Mouse (Mus musculus): ENCODE measurements around the gene Bsg.
A peak's percentile ranks its signal among the peaks of the same experiment; 100 is the strongest.

The Bsg gene

GRCm38 (mm10) chr10:79703541-79703940 is 750 bp upstream of the Bsg start:
- no peak for DNase-seq (ENCODE audit: low spot score in 2 of 2)

- DNase-seq (ENCODE audit: low spot score in 2 of 2): no peak
Measured at GRCm38 (mm10) chr10:79704970-79705360, 674 bp downstream of the Bsg start.

GRCm38 (mm10) chr10:79705951-79706350 is 1.7 kb downstream of the Bsg start:
- DNase-seq (ENCODE audit: low spot score in 2 of 2): no peak

- DNase-seq (ENCODE audit: low spot score in 2 of 2): no peak
Measured at GRCm38 (mm10) chr10:79706406-79707094, 2.3 kb downstream of the Bsg start.

- DNase-seq (ENCODE audit: low spot score in 2 of 2): no peak
Measured at GRCm38 (mm10) chr10:79707162-79707561, 2.9 kb downstream of the Bsg start.

GRCm38 (mm10) chr10:79707759-79708158 is 3.5 kb downstream of the Bsg start:
- no peak for DNase-seq (ENCODE audit: low spot score in 2 of 2)

GRCm38 (mm10) chr10:79708668-79709067 is 4.4 kb downstream of the Bsg start:
- no peak for DNase-seq (ENCODE audit: low spot score in 2 of 2)

GRCm38 (mm10) chr10:79709307-79709706 is 5.0 kb downstream of the Bsg start:
- no peak for DNase-seq (ENCODE audit: low spot score in 2 of 2)

GRCm38 (mm10) chr10:79712029-79712428 is 7.7 kb downstream of the Bsg start:
- no peak for DNase-seq (ENCODE audit: low spot score in 2 of 2)

GRCm38 (mm10) chr10:79712499-79713126 is 8.3 kb downstream of the Bsg start:
- DNase-seq (ENCODE audit: low spot score in 2 of 2): peak; percentile 69 to 86

GRCm38 (mm10) chr10:79713163-79713562 is 8.9 kb downstream of the Bsg start:
- no peak for DNase-seq (ENCODE audit: low spot score in 2 of 2)

GRCm38 (mm10) chr10:79714996-79715395 is 10.7 kb downstream of the Bsg start:
- DNase-seq (ENCODE audit: low spot score in 2 of 2): no peak

GRCm38 (mm10) chr10:79716254-79716987 is 12.1 kb downstream of the Bsg start, which contains the start of gene Hcn2:
Gene Hcn2, plus strand, starts transcription at chr10:79716634.
- DNase-seq (ENCODE audit: low spot score in 2 of 2): no peak

- no peak for DNase-seq (ENCODE audit: low spot score in 2 of 2)
Measured at GRCm38 (mm10) chr10:79716988-79717355, 12.7 kb downstream of the Bsg start.

GRCm38 (mm10) chr10:79717640-79718357 is 13.5 kb downstream of the Bsg start:
- DNase-seq (ENCODE audit: low spot score in 2 of 2): peak in 1 of 2 experiments; percentile 80

GRCm38 (mm10) chr10:79721089-79721488 is 16.8 kb downstream of the Bsg start:
- no peak for DNase-seq (ENCODE audit: low spot score in 2 of 2)

- DNase-seq (ENCODE audit: low spot score in 2 of 2): no peak
Measured at GRCm38 (mm10) chr10:79723047-79723446, 18.8 kb downstream of the Bsg start.

- DNase-seq (ENCODE audit: low spot score in 2 of 2): no peak
Measured at GRCm38 (mm10) chr10:79723692-79724091, 19.4 kb downstream of the Bsg start.

GRCm38 (mm10) chr10:79726090-79726489 is 21.8 kb downstream of the Bsg start:
- DNase-seq (ENCODE audit: low spot score in 2 of 2): no peak

GRCm38 (mm10) chr10:79728323-79729249 is 24.3 kb downstream of the Bsg start:
- no peak for DNase-seq (ENCODE audit: low spot score in 2 of 2)

- DNase-seq (ENCODE audit: low spot score in 2 of 2): no peak
Measured at GRCm38 (mm10) chr10:79729357-79729965, 25.2 kb downstream of the Bsg start.
